Mouse (Mus musculus) kidney, postnatal 10 days (tissue): ENCODE data around the gene Myh14.
A peak's percentile ranks its signal among the peaks of the same experiment; 100 is the strongest.

Experiments used
- DNase-seq: peaks from one replicate; pipeline ENCODE4 v3.0.0; 2021; ENCODE audit warnings: mixed read lengths

The Myh14 gene

GRCm38 (mm10) chr7:44667996-44668738 lies 2.5 kb downstream of the Myh14 start:
- no peak for DNase-seq

- no peak for DNase-seq
These were observed 4.2 kb downstream of the Myh14 start for GRCm38 (mm10) chr7:44666462-44666861.

- no peak for DNase-seq
These were observed 5.9 kb downstream of the Myh14 start for GRCm38 (mm10) chr7:44664731-44665130.

- DNase-seq, result no peak
These were observed 7.1 kb downstream of the Myh14 start for GRCm38 (mm10) chr7:44663546-44663945.

GRCm38 (mm10) chr7:44662569-44662968 lies 8.1 kb downstream of the Myh14 start:
- DNase-seq, result no peak

- DNase-seq, result peak; percentile 77
These were observed 8.5 kb downstream of the Myh14 start for GRCm38 (mm10) chr7:44662168-44662567.

GRCm38 (mm10) chr7:44661219-44661618 lies 9.4 kb downstream of the Myh14 start:
- DNase-seq, result no peak

GRCm38 (mm10) chr7:44655504-44655903 lies 15.1 kb downstream of the Myh14 start:
- peak; percentile 65 for DNase-seq

GRCm38 (mm10) chr7:44653773-44654172 lies 16.9 kb downstream of the Myh14 start:
- DNase-seq, result no peak

- no peak for DNase-seq
These were observed 19.2 kb downstream of the Myh14 start for GRCm38 (mm10) chr7:44651416-44651815.

- DNase-seq, result peak; percentile 67
These were observed 20.7 kb downstream of the Myh14 start for GRCm38 (mm10) chr7:44649990-44650389.

GRCm38 (mm10) chr7:44649094-44649610 lies 21.5 kb downstream of the Myh14 start:
- no peak for DNase-seq

GRCm38 (mm10) chr7:44647729-44648128 lies 22.9 kb downstream of the Myh14 start:
- DNase-seq, result no peak

GRCm38 (mm10) chr7:44647042-44647724 lies 23.5 kb downstream of the Myh14 start:
- peak; percentile 82 for DNase-seq

GRCm38 (mm10) chr7:44645951-44646350 lies 24.7 kb downstream of the Myh14 start:
- DNase-seq, result peak; percentile 52

GRCm38 (mm10) chr7:44645256-44645655 lies 25.4 kb downstream of the Myh14 start:
- DNase-seq, result no peak

- DNase-seq, result peak; percentile 31
These were observed 28.8 kb downstream of the Myh14 start for GRCm38 (mm10) chr7:44641887-44642286.

GRCm38 (mm10) chr7:44640843-44641605 lies 29.6 kb downstream of the Myh14 start:
- no peak for DNase-seq

GRCm38 (mm10) chr7:44638663-44639062 lies 32.0 kb downstream of the Myh14 start:
- no peak for DNase-seq

- DNase-seq, result no peak
These were observed 34.0 kb downstream of the Myh14 start for GRCm38 (mm10) chr7:44636684-44637083.

GRCm38 (mm10) chr7:44633407-44633806 lies 37.2 kb downstream of the Myh14 start:
- DNase-seq, result peak; percentile 21

GRCm38 (mm10) chr7:44632676-44633075 lies 38.0 kb downstream of the Myh14 start:
- no peak for DNase-seq

GRCm38 (mm10) chr7:44630437-44630836 lies 40.2 kb downstream of the Myh14 start:
- DNase-seq, result no peak
